Mouse (Mus musculus): ENCODE measurements around the gene Bcas3.

Bcas3 gene

DNA sequence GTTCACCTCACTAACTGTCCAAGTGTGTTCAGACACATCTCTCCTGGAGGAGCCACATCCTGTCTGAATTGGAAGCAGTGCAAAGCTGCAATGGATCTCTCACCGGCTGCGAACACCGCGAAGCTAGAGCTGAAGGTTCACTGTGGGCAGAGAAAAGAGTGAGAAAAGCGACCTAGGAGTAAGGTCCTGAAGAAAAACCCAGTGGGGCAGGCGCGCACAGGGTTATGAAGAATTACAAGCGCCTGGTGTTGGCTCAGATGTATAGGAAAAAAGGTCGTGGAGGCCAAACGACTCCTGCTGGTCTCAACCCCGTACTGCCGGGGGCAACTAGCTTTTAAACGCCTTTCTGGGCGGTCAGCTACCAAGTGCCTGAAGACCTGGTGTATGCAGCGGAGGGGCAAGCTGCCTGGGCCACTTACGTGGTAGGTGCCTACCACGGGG lies 478.0 kb downstream of the Bcas3 start:
- DNase-seq (ENCODE audit: low spot score), result no peak

GRCm38 (mm10) chr11:85831656-85832230 lies 478.8 kb downstream of the Bcas3 start:
- DNase-seq (ENCODE audit: low spot score), result no peak

DNA sequence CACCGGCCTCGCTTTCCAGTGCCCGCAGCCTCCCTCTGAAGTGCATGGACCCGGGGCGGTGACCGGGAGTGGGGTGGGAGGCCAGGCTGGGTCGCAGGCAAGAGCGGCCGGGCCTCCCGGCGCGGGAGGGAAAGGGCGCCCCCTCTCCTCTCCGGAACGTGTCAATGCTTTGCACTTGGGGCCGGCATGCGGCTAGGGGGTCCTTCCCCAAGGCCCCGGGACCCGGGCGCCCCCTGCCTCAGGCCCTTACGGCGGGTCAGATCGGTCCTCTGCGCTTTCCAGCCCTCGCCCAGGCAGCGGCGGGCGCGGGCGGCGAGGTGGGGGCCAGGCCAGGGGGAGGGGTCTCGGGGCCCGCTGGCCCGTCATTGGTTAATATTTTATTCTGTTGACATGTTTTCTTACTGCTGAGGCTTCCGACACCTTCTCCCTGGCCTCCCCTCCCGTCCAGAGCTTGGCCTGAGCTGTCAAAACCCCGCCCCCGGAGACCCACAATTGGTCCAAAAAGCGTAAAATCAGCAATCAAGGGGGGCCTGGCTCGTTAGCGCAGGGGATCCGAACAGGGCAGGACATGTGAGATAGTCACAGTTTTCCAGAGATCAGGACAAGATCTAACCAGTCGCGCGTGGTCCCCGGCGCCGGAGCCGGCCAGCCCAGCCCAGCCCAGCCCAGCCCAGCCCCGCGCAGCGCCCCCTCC lies 479.4 kb downstream of the Bcas3 start, which contains the start of gene Tbx2:
Tbx2 (plus strand) TSS at position 321 of the 694 bp plus-strand sequence.
- DNase-seq (ENCODE audit: low spot score), result peak; percentile 85

DNA sequence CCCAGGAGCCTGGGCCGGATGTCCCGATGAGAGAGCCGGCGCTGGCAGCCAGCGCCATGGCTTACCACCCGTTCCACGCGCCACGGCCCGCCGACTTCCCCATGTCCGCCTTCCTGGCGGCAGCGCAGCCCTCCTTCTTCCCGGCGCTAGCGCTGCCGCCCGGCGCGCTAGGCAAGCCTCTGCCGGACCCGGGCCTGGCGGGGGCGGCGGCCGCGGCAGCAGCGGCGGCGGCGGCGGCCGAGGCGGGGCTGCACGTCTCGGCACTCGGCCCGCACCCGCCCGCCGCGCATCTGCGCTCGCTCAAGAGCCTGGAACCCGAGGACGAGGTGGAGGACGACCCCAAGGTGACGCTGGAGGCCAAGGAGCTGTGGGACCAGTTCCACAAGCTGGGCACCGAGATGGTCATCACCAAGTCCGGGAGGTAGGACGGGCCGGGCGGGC lies 480.1 kb downstream of the Bcas3 start:
- DNase-seq (ENCODE audit: low spot score), result no peak

GRCm38 (mm10) chr11:85833761-85834385 lies 480.9 kb downstream of the Bcas3 start:
- no peak for DNase-seq (ENCODE audit: low spot score)

DNA sequence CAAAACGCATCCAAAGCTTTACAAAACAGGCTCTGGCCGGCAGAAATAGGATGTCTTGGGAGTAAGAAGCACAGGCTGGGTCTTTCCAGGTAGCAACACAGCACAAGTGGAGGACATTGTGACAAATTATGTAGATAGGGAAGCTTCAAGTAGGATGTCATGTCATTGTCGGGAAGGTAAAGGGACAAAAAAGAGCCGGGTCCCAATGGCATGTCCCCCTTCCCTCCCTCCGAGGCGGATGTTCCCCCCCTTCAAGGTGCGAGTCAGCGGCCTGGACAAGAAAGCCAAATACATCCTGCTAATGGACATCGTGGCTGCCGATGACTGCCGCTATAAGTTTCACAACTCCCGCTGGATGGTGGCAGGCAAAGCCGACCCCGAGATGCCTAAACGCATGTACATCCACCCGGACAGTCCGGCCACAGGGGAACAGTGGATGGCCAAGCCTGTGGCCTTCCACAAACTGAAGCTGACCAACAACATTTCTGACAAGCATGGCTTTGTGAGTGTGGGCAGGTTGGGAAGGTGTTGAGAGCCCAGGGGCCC lies 481.5 kb downstream of the Bcas3 start:
- DNase-seq (ENCODE audit: low spot score), result no peak

DNA sequence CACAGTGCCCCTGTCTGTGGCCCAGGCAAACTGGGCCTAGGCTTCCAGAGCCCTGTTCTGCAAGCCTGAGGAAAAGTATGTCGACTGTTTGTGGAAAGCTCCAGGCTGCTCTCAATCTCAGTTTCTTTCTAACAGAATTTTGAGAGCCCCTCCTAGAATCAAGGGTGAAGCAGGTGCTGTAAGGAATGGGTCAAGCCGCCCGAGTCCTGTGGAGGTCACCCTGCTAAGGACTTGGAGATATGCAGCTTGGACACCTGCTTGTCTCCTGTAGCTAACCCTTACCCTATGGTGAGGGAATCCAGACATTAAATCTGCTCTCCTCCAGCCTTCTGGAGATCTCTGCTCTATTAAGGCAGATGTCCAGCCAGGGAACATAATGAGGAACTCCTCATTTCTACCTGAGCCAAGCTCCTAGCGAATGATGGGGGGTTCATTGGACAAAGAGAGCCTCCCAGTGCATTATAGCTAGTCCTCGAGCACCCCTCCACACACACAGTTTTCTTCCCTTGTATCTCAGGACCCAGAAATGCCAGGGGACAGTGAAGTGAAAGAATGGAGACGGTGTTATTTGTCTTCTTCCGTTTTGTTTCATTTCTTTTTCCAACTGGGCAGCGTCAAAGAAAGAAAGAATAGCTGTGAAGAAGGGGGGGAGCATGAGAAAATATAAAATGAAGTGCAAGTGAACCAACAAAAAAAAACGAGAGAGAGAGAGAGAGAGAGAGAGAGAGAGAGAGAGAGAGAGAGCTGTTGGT lies 482.2 kb downstream of the Bcas3 start:
- no peak for DNase-seq (ENCODE audit: low spot score)

DNA sequence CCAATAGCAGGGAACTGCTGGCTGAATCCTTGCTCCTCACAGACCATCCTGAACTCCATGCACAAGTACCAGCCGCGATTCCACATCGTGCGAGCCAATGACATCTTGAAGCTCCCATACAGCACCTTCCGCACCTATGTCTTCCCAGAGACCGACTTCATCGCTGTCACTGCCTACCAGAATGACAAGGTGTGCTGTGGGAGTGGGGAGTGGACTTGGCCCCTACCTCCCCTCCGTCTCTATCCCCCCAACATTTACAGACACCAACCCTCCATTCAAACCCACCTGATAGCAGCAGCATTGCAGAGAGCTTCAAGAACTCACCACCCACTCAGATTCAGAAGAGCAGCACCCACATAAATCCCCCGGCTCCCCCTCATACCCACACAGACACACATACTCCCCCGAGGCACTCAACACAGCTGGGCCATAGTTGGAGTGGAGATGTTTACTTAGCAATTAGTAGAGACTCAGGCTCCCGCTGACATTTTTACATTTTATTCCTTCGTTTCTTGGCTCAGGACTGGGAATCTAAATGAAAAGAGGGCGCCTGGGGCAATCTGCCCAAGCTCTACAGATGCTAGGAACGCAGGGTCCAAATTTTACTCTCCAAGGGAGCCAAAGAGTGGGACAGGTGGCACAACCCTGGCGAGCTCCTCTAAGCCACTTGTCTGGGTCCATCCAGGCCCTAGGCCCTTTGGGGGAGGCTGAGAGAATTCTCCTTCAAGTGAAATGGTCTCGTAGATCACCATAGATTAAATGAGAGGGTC lies 483.0 kb downstream of the Bcas3 start:
- no peak for DNase-seq (ENCODE audit: low spot score)

- no peak for DNase-seq (ENCODE audit: low spot score)
These were observed 483.7 kb downstream of the Bcas3 start for GRCm38 (mm10) chr11:85836523-85837290.

GRCm38 (mm10) chr11:85837291-85837647 lies 484.3 kb downstream of the Bcas3 start:
- no peak for DNase-seq (ENCODE audit: low spot score)

- no peak for DNase-seq (ENCODE audit: low spot score)
These were observed 484.9 kb downstream of the Bcas3 start for GRCm38 (mm10) chr11:85837648-85838423.

GRCm38 (mm10) chr11:85838424-85839257 lies 485.7 kb downstream of the Bcas3 start:
- DNase-seq (ENCODE audit: low spot score), result no peak

DNA sequence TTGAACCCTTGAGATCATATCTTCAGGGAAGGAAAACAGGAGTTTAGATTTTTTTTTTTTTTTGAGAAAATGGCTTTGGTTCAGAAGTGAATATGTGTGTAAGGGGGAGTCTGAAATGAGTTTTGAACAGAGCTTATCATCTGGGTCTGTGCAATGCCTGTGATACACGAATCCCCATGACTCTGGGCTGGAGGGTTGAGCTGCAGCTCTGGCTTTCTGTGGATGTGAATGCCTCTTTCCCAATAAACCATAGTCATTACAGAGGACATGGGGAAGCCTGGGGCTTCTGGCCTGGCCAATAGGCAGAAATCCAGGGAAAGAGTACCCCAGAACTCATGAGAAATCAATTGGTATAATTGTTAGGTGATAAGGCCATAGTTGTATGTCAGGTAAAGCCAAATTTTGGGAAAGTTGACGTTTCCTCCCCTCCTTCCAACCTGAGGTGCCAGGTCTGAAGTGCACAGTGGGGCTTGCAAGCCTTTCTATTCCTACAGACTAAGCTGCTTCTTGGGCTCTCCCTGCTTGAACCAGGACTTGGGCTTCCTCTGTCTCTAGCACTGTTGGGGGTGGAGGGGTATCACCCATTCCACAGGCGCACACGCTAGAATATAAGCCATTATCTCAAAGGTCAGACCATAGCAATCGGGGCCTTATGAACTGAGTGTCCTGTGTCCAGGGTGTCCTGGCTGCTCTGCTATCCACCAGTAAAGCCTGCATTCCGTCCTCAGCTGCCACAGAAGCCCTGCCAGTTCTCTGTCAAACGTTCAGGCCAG lies 486.5 kb downstream of the Bcas3 start:
- DNase-seq (ENCODE audit: low spot score), result no peak

GRCm38 (mm10) chr11:85840031-85840802 lies 487.2 kb downstream of the Bcas3 start:
- DNase-seq (ENCODE audit: low spot score), result no peak

GRCm38 (mm10) chr11:85840803-85841145 lies 487.8 kb downstream of the Bcas3 start:
- DNase-seq (ENCODE audit: low spot score), result no peak

- DNase-seq (ENCODE audit: low spot score), result no peak
These were observed 488.3 kb downstream of the Bcas3 start for GRCm38 (mm10) chr11:85841211-85841681.

- DNase-seq (ENCODE audit: low spot score), result peak; percentile 84
These were observed 489.0 kb downstream of the Bcas3 start for GRCm38 (mm10) chr11:85841980-85842379.

Data from testis, postnatal 14 days (tissue).